Mouse (Mus musculus) midbrain, postnatal 0 days (tissue): Measurements from ENCODE around the gene Sema3d. TPM values are rescaled to one million over a fixed set of nuclear protein-coding genes. Genes with fewer than 3 reads are reported as not detected.

Source experiments
- ATAC-seq: fragments of 200-750 bp; cut with Nextera tagmentation; 2 replicates; pipeline ENCODE4 v1.8.0; 2017; ENCODE audit warnings: moderate number of reproducible peaks, mild to moderate bottlenecking, moderate TSS enrichment, moderate library complexity; ENCODE audit not compliant: low FRiP score
- DNase-seq: peaks from one replicate; pipeline ENCODE4 v3.0.0-alpha.2; 2015; ENCODE audit warnings: low spot score
- H3K27ac ChIP-seq: fragments of 300-500 bp; sonication (generic); 2 replicates; pipeline ENCODE4 v1.5.1; 2014; ENCODE audit warnings: low read depth, mild to moderate bottlenecking, low read length, mixed read lengths
- H3K27me3 ChIP-seq: fragments of 300-500 bp; sonication (generic); 2 replicates; pipeline ENCODE4 v1.6.1; 2014; ENCODE audit warnings: low read length, control low read depth, mixed read lengths; ENCODE audit not compliant: insufficient read depth
- H3K36me3 ChIP-seq: fragments of 300-500 bp; sonication (generic); 2 replicates; pipeline ENCODE4 v1.6.1; 2014; ENCODE audit warnings: low read length, control low read depth, mixed read lengths; ENCODE audit not compliant: insufficient read depth
- H3K4me1 ChIP-seq: fragments of 300-500 bp; sonication (generic); 2 replicates; pipeline ENCODE4 v1.6.1; 2014; ENCODE audit warnings: mild to moderate bottlenecking, control low read depth, antibody characterized with exemption, low read length, mixed read lengths; ENCODE audit not compliant: insufficient read depth
- H3K4me2 ChIP-seq: fragments of 300-500 bp; sonication (generic); 2 replicates; pipeline ENCODE4 v1.6.1; 2014; ENCODE audit warnings: low read depth, mild to moderate bottlenecking, low read length, mixed read lengths; ENCODE audit not compliant: poor library complexity, severe bottlenecking
- H3K4me3 ChIP-seq: fragments of 300-500 bp; sonication (generic); 2 replicates; pipeline ENCODE4 v1.5.1; 2014; ENCODE audit warnings: low read depth, mild to moderate bottlenecking, low read length, moderate library complexity
- H3K9ac ChIP-seq: fragments of 300-500 bp; sonication (generic); replicated peaks from 2 replicates; pipeline ENCODE4 v1.6.1; 2014; ENCODE audit warnings: mild to moderate bottlenecking, low read length, moderate library complexity, mixed read lengths; ENCODE audit not compliant: poor library complexity, severe bottlenecking
- H3K9me3 ChIP-seq: fragments of 300-500 bp; sonication (generic); 2 replicates; pipeline ENCODE4 v1.6.1; 2016; ENCODE audit warnings: low read length, control low read depth
- CTCF ChIP-seq: IDR thresholded peaks from 2 replicates; pipeline ENCODE4 v1.5.1; 2016; ENCODE audit warnings: antibody characterized with exemption, mild to moderate bottlenecking
- whole genome bisulfite sequencing: fragments of 180-500 bp; shearing (Covaris S2); extraction: QIAGEN DNeasy Blood & Tissue Kit; methylation state at CpG from one replicate; pipeline ENCODE4 v1.1.7; 2014; 5-methylcytosine and 5-hydroxymethylcytosine counted together
- polyA plus RNA-seq: library from polyadenylated mRNA; unstranded; fragments of >200 nt; fragmentation: Nextera tagmentation; extraction: Ambion mirVana; gene quantifications from 2 replicates; pipeline ENCODE4 v1.2.1, GENCODE M21; 2015
- total RNA-seq: library from RNA; depleted of rRNA; stranded (reverse); fragments of >200 nt; gene quantifications from 2 replicates; pipeline ENCODE4 v1.2.3, GENCODE M21; 2014

Sema3d gene
- total and polyA plus RNA-seq, 2 experiments from 2014 or later, result 1.8 to 3.7 TPM

- Histone ChIP-seq H3K9me3 (no peaks in the 10 kb centered on the region), H3K9ac (no peak overlapping the region), H3K27me3 (no peaks in the 10 kb centered on the region), H3K4me1 (no peaks in the 10 kb centered on the region), H3K4me3 (no peak overlapping the region), H3K27ac (no peak overlapping the region), H3K4me2 (no peak overlapping the region), H3K36me3 (no peaks in the 10 kb centered on the region)
- ATAC-seq (no peak), DNase-seq (no peak)
- 90% methylated on average over 2 of the region's 2 CpGs for WGBS
- no peak for TF ChIP-seq CTCF
These were observed 16.1 kb downstream of the Sema3d start for GRCm38 (mm10) chr5:12399271-12399670.

- Histone ChIP-seq H3K4me1 (no peaks in the 10 kb centered on the region), H3K4me3 (no peak overlapping the region), H3K9ac (no peak overlapping the region), H3K27me3 (no peaks in the 10 kb centered on the region), H3K27ac (no peak overlapping the region), H3K9me3 (no peaks in the 10 kb centered on the region), H3K4me2 (no peak overlapping the region), H3K36me3 (no peaks in the 10 kb centered on the region)
- ATAC-seq (no peak), DNase-seq (no peak)
- TF ChIP-seq CTCF, result no peak
These were observed 21.0 kb downstream of the Sema3d start for GRCm38 (mm10) chr5:12404229-12404628.

GRCm38 (mm10) chr5:12412595-12412994 is 29.4 kb downstream of the Sema3d start:
- H3K36me3 ChIP-seq, result no peaks in the 10 kb centered on the region
- H3K27ac ChIP-seq, result no peak overlapping the region
- TF ChIP-seq CTCF, result no peak
- no peaks in the 10 kb centered on the region for H3K4me1 ChIP-seq
- H3K9me3 ChIP-seq, result no peaks in the 10 kb centered on the region
- H3K27me3 ChIP-seq, result no peaks in the 10 kb centered on the region
- DNase-seq (no peak), ATAC-seq (no peak)
- H3K4me3 ChIP-seq, result no peak overlapping the region
- WGBS, result 80% methylated on average over 3 of the region's 3 CpGs
- H3K9ac ChIP-seq, result no peak overlapping the region
- H3K4me2 ChIP-seq, result no peak overlapping the region

- ATAC-seq, result no peak
- no peaks in the 10 kb centered on the region for H3K4me1 ChIP-seq
- TF ChIP-seq CTCF, result no peak
- 84% methylated on average over 5 of the region's 5 CpGs for WGBS
- H3K27ac ChIP-seq, result no peak overlapping the region
- no peak overlapping the region for H3K4me3 ChIP-seq
- no peaks in the 10 kb centered on the region for H3K9me3 ChIP-seq
- H3K27me3 ChIP-seq, result no peaks in the 10 kb centered on the region
- DNase-seq, result no peak
- H3K36me3 ChIP-seq, result no peaks in the 10 kb centered on the region
- H3K9ac ChIP-seq, result no peak overlapping the region
- H3K4me2 ChIP-seq, result no peak overlapping the region
These were observed 40.1 kb downstream of the Sema3d start for GRCm38 (mm10) chr5:12423264-12423663.

- 0 out of 2 replicates have a peak, but pooled peaks cover 4% of the 10 kb centered on the region for H3K9me3 ChIP-seq
- no peaks in the 10 kb centered on the region for H3K27me3 ChIP-seq
- H3K9ac ChIP-seq, result no peak overlapping the region
- no peak overlapping the region for H3K4me3 ChIP-seq
- H3K27ac ChIP-seq, result no peak overlapping the region
- no peaks in the 10 kb centered on the region for H3K4me1 ChIP-seq
- H3K4me2 ChIP-seq, result no peak overlapping the region
- H3K36me3 ChIP-seq, result no peaks in the 10 kb centered on the region
- TF ChIP-seq CTCF, result no peak
- 88% methylated on average over 1 of the region's 1 CpGs for WGBS
- ATAC-seq (no peak), DNase-seq (no peak)
These were observed 58.6 kb downstream of the Sema3d start for GRCm38 (mm10) chr5:12441737-12442136.

- no peak overlapping the region for H3K4me3 ChIP-seq
- H3K4me2 ChIP-seq, result no peak overlapping the region
- H3K36me3 ChIP-seq, result no peaks in the 10 kb centered on the region
- ATAC-seq, result no peak
- H3K9ac ChIP-seq, result no peak overlapping the region
- DNase-seq, result no peak
- TF ChIP-seq CTCF, result no peak
- WGBS, result 92% methylated on average over 7 of the region's 7 CpGs
- H3K9me3 ChIP-seq, result 0 out of 2 replicates have a peak, but pooled peaks cover 4% of the 10 kb centered on the region
- H3K4me1 ChIP-seq, result no peaks in the 10 kb centered on the region
- H3K27ac ChIP-seq, result no peak overlapping the region
- no peaks in the 10 kb centered on the region for H3K27me3 ChIP-seq
These were observed 59.3 kb downstream of the Sema3d start for GRCm38 (mm10) chr5:12442176-12443105.
